Mouse (Mus musculus): ENCODE data around the gene Fgf15. TPM values are rescaled to one million over a fixed set of nuclear protein-coding genes. Genes with fewer than 3 reads are reported as not detected.

Gene Fgf15
- polyA plus RNA-seq, 1 experiment from 2014 or later = 0.42 TPM

- Histone ChIP-seq H3K4me2 (ENCODE audit: low read depth, low read length) (peak overlapping the region; percentile 93), H3K27ac (replicated peaks; ENCODE audit: low read depth, low read length) (peak overlapping the region; percentile 91), H3K9ac (ENCODE audit: low read depth, low read length) (peak overlapping the region; percentile 77), H3K9me3 (ENCODE audit: control insufficient read depth, low read length) (no peaks in the 10 kb centered on the region), H3K36me3 (ENCODE audit: control insufficient read depth, insufficient read depth, low read length) (peaks cover 41% of the 10 kb centered on the region), H3K4me3 (ENCODE audit: low read depth, low read length) (peak overlapping the region; percentile 70), H3K4me1 (ENCODE audit: control insufficient read depth, insufficient read depth, low read length) (peaks cover 8% of the 10 kb centered on the region), H3K27me3 (replicated peaks; ENCODE audit: control insufficient read depth, insufficient read depth, low read length) (0 out of 2 replicates have a peak, but pooled peaks cover 6% of the 10 kb centered on the region)
- DNase-seq (ENCODE audit: low spot score) (no peak), ATAC-seq (ENCODE audit: low read depth) (no peak)
- WGBS = 1% methylated on average over 39 of the region's 39 CpGs
Observed at GRCm38 (mm10) chr7:144937899-144938517, 41.7 kb downstream of the Fgf15 start.

- ATAC-seq (ENCODE audit: low read depth) (no peak), DNase-seq (ENCODE audit: low spot score) (peak; percentile 23)
- Histone ChIP-seq H3K4me1 (ENCODE audit: control insufficient read depth, insufficient read depth, low read length) (peaks cover 12% of the 10 kb centered on the region), H3K27me3 (replicated peaks; ENCODE audit: control insufficient read depth, insufficient read depth, low read length) (0 out of 2 replicates have a peak, but pooled peaks cover 6% of the 10 kb centered on the region), H3K9ac (ENCODE audit: low read depth, low read length) (peak overlapping the region; percentile 77), H3K36me3 (ENCODE audit: control insufficient read depth, insufficient read depth, low read length) (peaks cover 33% of the 10 kb centered on the region), H3K4me2 (ENCODE audit: low read depth, low read length) (peak overlapping the region; percentile 93), H3K9me3 (ENCODE audit: control insufficient read depth, low read length) (no peaks in the 10 kb centered on the region), H3K4me3 (ENCODE audit: low read depth, low read length) (peak overlapping the region; percentile 70), H3K27ac (replicated peaks; ENCODE audit: low read depth, low read length) (peak overlapping the region; percentile 91)
- under 1% methylated on average over 32 of the region's 32 CpGs for WGBS
Observed at GRCm38 (mm10) chr7:144938661-144939343, 42.5 kb downstream of the Fgf15 start.

- under 1% methylated on average over 22 of the region's 45 CpGs for WGBS
- Histone ChIP-seq H3K36me3 (ENCODE audit: control insufficient read depth, insufficient read depth, low read length) (peaks cover 27% of the 10 kb centered on the region), H3K9me3 (ENCODE audit: control insufficient read depth, low read length) (no peaks in the 10 kb centered on the region), H3K4me1 (ENCODE audit: control insufficient read depth, insufficient read depth, low read length) (peaks cover 12% of the 10 kb centered on the region), H3K4me2 (ENCODE audit: low read depth, low read length) (peak within 1 kb of the TSS; percentile 93), H3K9ac (ENCODE audit: low read depth, low read length) (peak within 1 kb of the TSS; percentile 77), H3K27me3 (replicated peaks; ENCODE audit: control insufficient read depth, insufficient read depth, low read length) (0 out of 2 replicates have a peak, but pooled peaks cover 6% of the 10 kb centered on the region), H3K27ac (replicated peaks; ENCODE audit: low read depth, low read length) (peak within 1 kb of the TSS; percentile 91), H3K4me3 (ENCODE audit: low read depth, low read length) (peak within 1 kb of the TSS; percentile 70)
- peak; percentile 93 for DNase-seq (ENCODE audit: low spot score)
- ATAC-seq (ENCODE audit: low read depth) = peak; percentile 64
Observed at GRCm38 (mm10) chr7:144939344-144940002, 43.1 kb downstream of the Fgf15 start, which contains the start of gene Ccnd1. Gene Ccnd1, minus strand, starts transcription at chr7:144939925.

- DNase-seq (ENCODE audit: low spot score) = peak; percentile 64
Observed at GRCm38 (mm10) chr7:144940003-144940571, 43.8 kb downstream of the Fgf15 start.

GRCm38 (mm10) chr7:144940585-144940984 lies 44.3 kb downstream of the Fgf15 start:
- Histone ChIP-seq H3K9ac (ENCODE audit: low read depth, low read length) (peak overlapping the region; percentile 77), H3K4me3 (ENCODE audit: low read depth, low read length) (peak overlapping the region; percentile 70), H3K36me3 (ENCODE audit: control insufficient read depth, insufficient read depth, low read length) (peaks cover 17% of the 10 kb centered on the region), H3K27me3 (replicated peaks; ENCODE audit: control insufficient read depth, insufficient read depth, low read length) (0 out of 2 replicates have a peak, but pooled peaks cover 6% of the 10 kb centered on the region), H3K4me1 (ENCODE audit: control insufficient read depth, insufficient read depth, low read length) (peaks cover 12% of the 10 kb centered on the region), H3K27ac (replicated peaks; ENCODE audit: low read depth, low read length) (peak overlapping the region; percentile 91), H3K9me3 (ENCODE audit: control insufficient read depth, low read length) (no peaks in the 10 kb centered on the region), H3K4me2 (ENCODE audit: low read depth, low read length) (peak overlapping the region; percentile 93)
- WGBS = 2% methylated on average over 11 of the region's 11 CpGs
- ATAC-seq (ENCODE audit: low read depth) (no peak), DNase-seq (ENCODE audit: low spot score) (no peak)

More at GRCm38 (mm10) chr7:144940003-144940571, 43.8 kb downstream of the Fgf15 start:
- WGBS = 0% methylated on average over 21 of the region's 22 CpGs
- H3K36me3 ChIP-seq (ENCODE audit: control insufficient read depth, insufficient read depth, low read length) = peaks cover 21% of the 10 kb centered on the region
- peak overlapping the region; percentile 70 for H3K4me3 ChIP-seq (ENCODE audit: low read depth, low read length)
- H3K27me3 ChIP-seq (replicated peaks; ENCODE audit: control insufficient read depth, insufficient read depth, low read length) = 0 out of 2 replicates have a peak, but pooled peaks cover 6% of the 10 kb centered on the region
- ATAC-seq (ENCODE audit: low read depth) = peak; percentile 21; the same call in 1 of the 2 replicates
- peaks cover 12% of the 10 kb centered on the region for H3K4me1 ChIP-seq (ENCODE audit: control insufficient read depth, insufficient read depth, low read length)
- peak overlapping the region; percentile 93 for H3K4me2 ChIP-seq (ENCODE audit: low read depth, low read length)
- no peaks in the 10 kb centered on the region for H3K9me3 ChIP-seq (ENCODE audit: control insufficient read depth, low read length)
- peak overlapping the region; percentile 77 for H3K9ac ChIP-seq (ENCODE audit: low read depth, low read length)
- peak overlapping the region; percentile 91 for H3K27ac ChIP-seq (replicated peaks; ENCODE audit: low read depth, low read length)

GRCm38 (mm10) chr7:144941242-144941831 lies 45.0 kb downstream of the Fgf15 start:
- 0% methylated on average over 33 of the region's 39 CpGs for WGBS
- Histone ChIP-seq H3K9me3 (ENCODE audit: control insufficient read depth, low read length) (no peaks in the 10 kb centered on the region), H3K36me3 (ENCODE audit: control insufficient read depth, insufficient read depth, low read length) (peaks cover 10% of the 10 kb centered on the region), H3K9ac (ENCODE audit: low read depth, low read length) (peak overlapping the region; percentile 77), H3K27ac (replicated peaks; ENCODE audit: low read depth, low read length) (peak overlapping the region; percentile 91), H3K4me1 (ENCODE audit: control insufficient read depth, insufficient read depth, low read length) (peaks cover 12% of the 10 kb centered on the region), H3K27me3 (replicated peaks; ENCODE audit: control insufficient read depth, insufficient read depth, low read length) (0 out of 2 replicates have a peak, but pooled peaks cover 6% of the 10 kb centered on the region), H3K4me3 (ENCODE audit: low read depth, low read length) (peak overlapping the region; percentile 70), H3K4me2 (ENCODE audit: low read depth, low read length) (peak overlapping the region; percentile 93)
- DNase-seq (ENCODE audit: low spot score) (peak; percentile 98), ATAC-seq (ENCODE audit: low read depth) (peak; percentile 86)

- Histone ChIP-seq H3K9ac (ENCODE audit: low read depth, low read length) (peak overlapping the region; percentile 49), H3K4me3 (ENCODE audit: low read depth, low read length) (peak overlapping the region; percentile 70), H3K36me3 (ENCODE audit: control insufficient read depth, insufficient read depth, low read length) (peaks cover under 1% of the 10 kb centered on the region; the same call in 1 of the 2 replicates), H3K4me2 (ENCODE audit: low read depth, low read length) (peak overlapping the region; percentile 93), H3K4me1 (ENCODE audit: control insufficient read depth, insufficient read depth, low read length) (peaks cover 12% of the 10 kb centered on the region), H3K27me3 (replicated peaks; ENCODE audit: control insufficient read depth, insufficient read depth, low read length) (0 out of 2 replicates have a peak, but pooled peaks cover 6% of the 10 kb centered on the region), H3K9me3 (ENCODE audit: control insufficient read depth, low read length) (no peaks in the 10 kb centered on the region), H3K27ac (replicated peaks; ENCODE audit: low read depth, low read length) (peak overlapping the region; percentile 91)
- DNase-seq (ENCODE audit: low spot score) = peak; percentile 71
- 2% methylated on average over 35 of the region's 35 CpGs for WGBS
- ATAC-seq (ENCODE audit: low read depth) = 0 out of 2 replicates have a peak, but pooled peaks have one; percentile 10
Observed at GRCm38 (mm10) chr7:144942071-144942743, 45.9 kb downstream of the Fgf15 start.
